8 mouse cellular contexts compared by ENCODE assay signal in the genomic region with DNA sequence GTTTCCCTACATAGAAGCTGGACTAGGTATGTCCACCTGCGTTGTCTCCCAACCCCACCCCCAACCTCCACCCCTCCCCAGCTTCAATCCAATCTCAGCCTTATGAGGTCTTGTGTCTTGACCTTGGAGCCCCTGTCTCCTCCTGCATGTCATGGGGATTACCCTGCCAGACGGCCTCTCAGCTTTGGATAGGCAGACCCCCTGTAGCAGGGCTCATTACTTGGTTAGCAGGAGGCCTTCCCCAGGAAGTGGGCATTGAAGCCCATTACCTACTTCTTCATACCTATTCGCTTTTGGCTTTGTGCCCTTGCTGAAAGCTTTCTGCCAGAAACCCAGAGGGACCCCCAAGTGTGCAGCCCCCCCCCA. TPM values are rescaled to one million over a fixed set of nuclear protein-coding genes. Genes with fewer than 3 reads are reported as not detected.
DNase-seq lines count a peak whose midpoint lies in the region; ATAC-seq lines count a peak whose summit lies in the region.

No protein-coding gene starts in this region.

- peaks cover 28% of the 10 kb centered on the region for H3K36me3 ChIP-seq in heart, embryonic 15.5 days
- peaks cover 78% of the 10 kb centered on the region for H3K36me3 ChIP-seq in embryonic facial prominence, embryonic 14.5 days (ENCODE audit: control insufficient read depth, insufficient read depth, low read length)
- peaks cover 22% of the 10 kb centered on the region for H3K36me3 ChIP-seq in hindbrain, embryonic 15.5 days
- H3K36me3 ChIP-seq in midbrain, embryonic 14.5 days (ENCODE audit: control insufficient read depth, insufficient read depth, low read length), result peaks cover 77% of the 10 kb centered on the region

- DNase-seq in heart, postnatal 10 days, result no peak
- DNase-seq in embryonic facial prominence, embryonic 14.5 days (ENCODE audit: low spot score), result no peak
- DNase-seq in midbrain, embryonic 14.5 days, result no peak
- no peak for DNase-seq in left cerebral cortex, postnatal 4 days
- DNase-seq in kidney, postnatal 25 days, result no peak
- DNase-seq in thymus, postnatal 36 days, result no peak

- WGBS in heart, embryonic 15.5 days, result 78% methylated on average over 3 of the region's 3 CpGs
- 35% methylated on average over 3 of the region's 3 CpGs for WGBS in embryonic facial prominence, embryonic 14.5 days
- 26% methylated on average over 3 of the region's 3 CpGs for WGBS in hindbrain, embryonic 15.5 days
- 14% methylated on average over 3 of the region's 3 CpGs for WGBS in midbrain, embryonic 14.5 days

- H3K4me2 ChIP-seq in heart, embryonic 15.5 days, result peak overlapping the region; percentile 29; the same call in 1 of the 2 replicates
- H3K4me2 ChIP-seq in embryonic facial prominence, embryonic 14.5 days (ENCODE audit: low read depth, low read length), result peak overlapping the region; percentile 34; the same call in 1 of the 2 replicates
- H3K4me2 ChIP-seq in hindbrain, embryonic 15.5 days, result peak overlapping the region; percentile 47; the same call in 1 of the 2 replicates
- peak overlapping the region; percentile 40 for H3K4me2 ChIP-seq in midbrain, embryonic 14.5 days (ENCODE audit: low read length)

- no peaks in the 10 kb centered on the region for H3K9me3 ChIP-seq in heart, embryonic 15.5 days (replicated peaks)
- H3K9me3 ChIP-seq in embryonic facial prominence, embryonic 14.5 days (ENCODE audit: control insufficient read depth, low read length), result no peaks in the 10 kb centered on the region
- H3K9me3 ChIP-seq in hindbrain, embryonic 15.5 days, result no peaks in the 10 kb centered on the region
- no peaks in the 10 kb centered on the region for H3K9me3 ChIP-seq in midbrain, embryonic 14.5 days (ENCODE audit: control insufficient read depth, low read length)

- H3K9ac ChIP-seq in heart, embryonic 15.5 days, result no peak overlapping the region
- H3K9ac ChIP-seq in embryonic facial prominence, embryonic 14.5 days (ENCODE audit: low read depth, low read length), result no peak overlapping the region
- no peak overlapping the region for H3K9ac ChIP-seq in hindbrain, embryonic 15.5 days
- no peak overlapping the region; the same call in 1 of the 2 replicates for H3K9ac ChIP-seq in midbrain, embryonic 14.5 days (replicated peaks; ENCODE audit: low read length)

- H3K4me1 ChIP-seq in heart, embryonic 15.5 days (replicated peaks), result peaks cover 18% of the 10 kb centered on the region
- H3K4me1 ChIP-seq in embryonic facial prominence, embryonic 14.5 days (ENCODE audit: control insufficient read depth, insufficient read depth, low read length), result peaks cover 36% of the 10 kb centered on the region
- peaks cover 66% of the 10 kb centered on the region for H3K4me1 ChIP-seq in hindbrain, embryonic 15.5 days (replicated peaks)
- peaks cover 67% of the 10 kb centered on the region for H3K4me1 ChIP-seq in midbrain, embryonic 14.5 days (ENCODE audit: control insufficient read depth, insufficient read depth, low read length)

- H3K27ac ChIP-seq in heart, embryonic 15.5 days, result no peak overlapping the region
- H3K27ac ChIP-seq in embryonic facial prominence, embryonic 14.5 days (replicated peaks; ENCODE audit: low read depth, low read length), result peak overlapping the region; percentile 22
- H3K27ac ChIP-seq in hindbrain, embryonic 15.5 days (replicated peaks), result peak overlapping the region; percentile 81
- H3K27ac ChIP-seq in midbrain, embryonic 14.5 days (replicated peaks; ENCODE audit: low read depth, low read length), result peak overlapping the region; percentile 75

- H3K4me3 ChIP-seq in heart, embryonic 15.5 days, result no peak overlapping the region
- no peak overlapping the region for H3K4me3 ChIP-seq in embryonic facial prominence, embryonic 14.5 days (ENCODE audit: low read depth, low read length)
- H3K4me3 ChIP-seq in hindbrain, embryonic 15.5 days, result no peak overlapping the region
- H3K4me3 ChIP-seq in midbrain, embryonic 14.5 days (replicated peaks; ENCODE audit: low read depth, low read length), result no peak overlapping the region

- intact Hi-C loops in heart, postnatal 10 days (cut with DNase I), result no loop called here
- intact Hi-C loops in left cerebral cortex, postnatal 4 days (cut with DNase I), result no loop called here

- H3K27me3 ChIP-seq in heart, embryonic 15.5 days, result peaks cover 92% of the 10 kb centered on the region
- H3K27me3 ChIP-seq in embryonic facial prominence, embryonic 14.5 days (replicated peaks; ENCODE audit: control insufficient read depth, insufficient read depth, low read length), result no peaks in the 10 kb centered on the region
- H3K27me3 ChIP-seq in hindbrain, embryonic 15.5 days, result no peaks in the 10 kb centered on the region
- no peaks in the 10 kb centered on the region for H3K27me3 ChIP-seq in midbrain, embryonic 14.5 days (ENCODE audit: control insufficient read depth, insufficient read depth, low read length)

- no peak for ATAC-seq in heart, embryonic 15.5 days (replicated peaks; ENCODE audit: insufficient number of reproducible peaks, insufficient read depth, low FRiP score, low read depth)
- peak; percentile 10; the same call in 1 of the 2 replicates for ATAC-seq in embryonic facial prominence, embryonic 14.5 days (ENCODE audit: low read depth)
- peak; percentile 16; the same call in 1 of the 2 replicates for ATAC-seq in hindbrain, embryonic 15.5 days (ENCODE audit: low FRiP score, low read depth)
- peak; percentile 44; the same call in 1 of the 2 replicates for ATAC-seq in midbrain, embryonic 14.5 days (ENCODE audit: low FRiP score, low TSS enrichment)

RNA-seq across cellular contexts. Expression of gene Tle3, which starts 32.4 kb away (rescaled TPM):
- polyA plus RNA-seq in heart, embryonic 15.5 days (2015; fragmentation: Nextera tagmentation; extraction: Ambion mirVana), result 7.3 and 14.3 TPM in 2 replicates
- 10 to 100 TPM; 26.9 to 27.4 TPM for total RNA-seq in heart, postnatal 10 days (2021)
- polyA plus RNA-seq in embryonic facial prominence, embryonic 14.5 days (2014; fragmentation: Nextera tagmentation; extraction: Ambion mirVana), result 25.5 and 31.4 TPM in 2 replicates
- 23.6 and 28.8 TPM in 2 replicates for polyA plus RNA-seq in hindbrain, embryonic 15.5 days (2015; fragmentation: Nextera tagmentation; extraction: Ambion mirVana)
- polyA plus RNA-seq in midbrain, embryonic 14.5 days (2014; fragmentation: Nextera tagmentation; extraction: Ambion mirVana), result 36.4 and 43.8 TPM in 2 replicates
- 100 to 1,000 TPM; 102 to 112 TPM for total RNA-seq in left cerebral cortex, postnatal 4 days (2021)
